Mouse (Mus musculus) skeletal muscle tissue, adult 2 months (tissue): ENCODE data around the gene Syngap1.

Source experiments
- DNase-seq: peaks from one replicate; pipeline ENCODE4 v3.0.0-alpha.2; 2012; ENCODE audit warnings: low read depth, low spot score

The Syngap1 gene

DNA sequence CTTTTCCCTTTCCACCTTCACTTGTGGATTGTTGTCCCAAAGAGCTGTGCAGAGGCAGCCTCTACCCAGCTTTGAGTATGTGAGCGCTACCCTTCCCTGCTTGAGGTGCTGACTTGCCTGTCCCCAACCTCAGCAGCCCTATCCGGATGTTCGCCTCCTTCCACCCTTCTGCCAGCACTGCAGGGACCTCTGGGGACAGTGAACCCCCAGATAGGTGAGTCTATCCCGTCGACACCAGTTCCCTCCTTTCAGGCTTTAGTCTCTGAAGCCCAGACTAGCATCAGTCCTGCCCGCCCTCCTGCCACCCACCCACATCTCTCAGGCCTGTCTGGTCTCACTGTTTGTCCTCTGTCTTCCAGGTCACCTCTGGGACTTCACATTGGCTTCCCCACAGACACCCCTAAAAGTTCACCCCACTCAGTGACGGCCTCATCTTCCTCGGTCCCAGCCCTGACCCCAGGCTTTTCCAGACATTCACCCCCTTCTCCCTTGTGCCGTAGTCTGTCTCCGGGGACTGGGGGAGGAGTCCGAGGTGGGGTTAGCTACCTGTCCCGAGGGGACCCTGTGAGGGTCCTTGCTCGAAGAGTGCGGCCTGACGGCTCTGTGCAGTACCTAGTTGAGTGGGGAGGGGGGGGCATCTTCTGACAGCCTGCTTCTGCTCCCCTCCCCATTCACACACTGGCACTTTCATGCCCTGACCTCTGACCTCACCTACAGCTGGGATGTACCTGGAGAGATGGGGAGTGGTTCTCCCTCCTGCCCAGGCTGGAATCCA lies 3.9 kb upstream of the Syngap1 start:
- no peak for DNase-seq

DNA sequence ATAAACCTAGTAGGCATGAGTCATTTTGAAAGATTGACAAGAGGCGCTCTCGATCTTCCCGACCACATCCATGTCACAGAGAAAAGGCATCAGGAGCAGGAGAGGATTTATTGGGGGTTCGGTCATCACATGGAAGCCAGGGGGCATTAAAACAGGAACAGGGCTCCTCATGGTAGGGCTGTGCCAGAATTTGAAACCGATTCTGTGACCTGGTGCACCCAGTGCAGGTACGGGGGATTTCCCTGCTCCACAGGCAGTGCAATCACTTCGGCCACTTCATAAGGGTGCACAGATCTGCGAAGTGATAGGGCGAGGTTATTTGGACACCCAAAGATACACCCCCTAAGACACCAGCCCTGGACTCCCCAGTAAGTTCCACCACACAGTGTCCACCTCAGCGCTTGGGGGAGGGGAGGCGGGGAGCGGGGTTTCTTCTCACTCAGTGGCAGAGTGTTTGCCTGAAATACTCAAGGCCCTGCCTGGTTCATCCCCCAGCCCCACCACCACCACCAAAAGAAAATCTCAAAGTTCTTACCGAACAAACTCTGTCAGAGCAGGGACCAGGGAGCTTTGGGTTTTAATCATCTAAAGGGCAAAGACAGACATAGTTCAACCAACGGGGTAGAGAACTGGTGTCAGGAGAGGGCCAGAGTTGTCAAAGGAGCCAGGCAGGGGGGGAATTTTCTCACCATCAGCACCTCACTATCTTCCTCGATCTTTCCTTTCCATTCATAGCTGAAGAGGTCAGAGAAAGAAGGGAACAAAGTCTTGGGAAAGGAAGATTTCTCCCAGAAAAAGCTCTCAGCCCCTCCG lies 3.0 kb upstream of the Syngap1 start:
- DNase-seq = no peak

- DNase-seq = no peak
Observed at GRCm38 (mm10) chr17:26938731-26939130, 2.3 kb upstream of the Syngap1 start.

- DNase-seq = peak; percentile 100
Observed at GRCm38 (mm10) chr17:26939178-26939972, 1.7 kb upstream of the Syngap1 start, which contains the start of gene Cuta. Cuta (minus strand) TSS chr17:26939569.

GRCm38 (mm10) chr17:26939973-26940300 lies 1.1 kb upstream of the Syngap1 start:
- no peak for DNase-seq

GRCm38 (mm10) chr17:26941841-26942570 lies 953 bp downstream of the Syngap1 start:
- DNase-seq = no peak

DNA sequence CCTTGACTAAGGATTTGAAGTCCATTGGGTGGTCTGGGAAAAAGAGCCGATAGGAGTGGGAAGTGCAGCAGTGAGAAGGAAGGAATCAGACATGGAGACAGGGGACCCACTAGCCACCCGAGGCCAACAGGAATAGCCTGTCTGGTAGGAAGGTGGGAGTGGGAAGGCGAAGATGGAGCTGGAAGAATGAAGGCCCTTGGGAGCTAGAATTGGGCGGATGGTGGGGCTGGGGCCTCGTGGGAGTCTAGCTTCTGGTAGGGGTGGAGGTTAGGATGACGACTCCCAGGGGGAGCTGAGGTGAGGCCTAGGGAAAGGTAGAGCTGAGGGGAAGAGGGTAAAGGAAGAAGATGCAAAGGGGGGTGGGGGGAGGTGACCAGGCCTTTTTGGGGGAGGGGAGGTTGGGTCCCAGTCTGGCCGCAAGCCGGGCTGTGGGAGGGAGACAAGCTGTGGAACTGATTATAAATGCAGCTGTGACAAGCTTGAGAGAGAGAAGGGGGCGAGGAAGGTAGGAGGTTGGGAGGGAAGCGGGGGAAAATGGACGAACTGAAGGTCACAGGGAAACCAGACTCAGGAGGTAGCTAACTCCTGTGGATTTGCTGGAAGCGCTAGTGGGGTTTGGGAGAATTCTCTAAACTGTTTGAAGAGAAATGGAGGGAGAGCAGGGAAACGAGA lies 4.9 kb downstream of the Syngap1 start:
- DNase-seq = no peak

- DNase-seq = peak; percentile 63
Observed at GRCm38 (mm10) chr17:26946567-26946966, 5.5 kb downstream of the Syngap1 start.

DNA sequence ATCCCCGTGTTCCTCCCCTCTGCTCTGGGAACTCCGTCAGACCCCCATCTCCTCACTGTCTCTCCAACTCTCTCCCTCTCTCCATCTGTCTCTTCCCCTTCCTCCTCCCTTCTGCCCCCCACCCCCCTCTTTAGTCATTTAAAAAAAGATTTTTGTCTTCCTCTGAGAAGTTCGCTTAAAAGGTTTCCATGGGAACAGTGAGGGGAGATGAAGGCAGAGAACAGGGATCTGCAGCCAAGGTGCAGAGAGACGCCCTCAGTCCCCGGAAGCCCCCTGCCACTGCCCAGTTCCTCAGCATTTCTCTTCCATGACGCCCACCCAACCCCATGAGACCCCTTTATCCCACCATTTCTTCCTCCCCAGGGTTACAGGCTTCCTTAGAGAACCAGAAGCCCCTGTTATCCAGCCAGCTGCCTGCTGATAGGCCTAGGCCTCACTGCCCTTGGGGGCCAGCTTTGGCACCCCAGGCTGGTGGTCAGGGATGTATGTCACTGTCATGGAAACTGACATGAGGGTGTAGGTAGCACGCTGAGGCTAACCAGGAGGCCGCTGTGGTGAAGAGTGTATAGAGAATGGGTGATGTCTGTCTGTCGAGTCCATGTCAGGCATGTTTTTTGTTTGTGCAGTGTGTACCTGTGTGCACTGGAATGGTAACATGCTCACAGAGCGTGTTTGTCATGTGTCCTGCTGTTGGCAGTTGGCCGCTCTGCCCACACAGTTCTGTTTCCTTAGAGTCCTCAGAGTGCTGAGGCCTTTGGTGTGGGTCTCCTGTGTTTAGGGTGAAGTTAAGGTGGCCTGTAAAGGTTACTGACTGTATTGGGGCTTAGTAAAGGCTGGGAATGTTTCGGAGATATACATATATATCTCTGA lies 6.4 kb downstream of the Syngap1 start:
- DNase-seq = no peak

GRCm38 (mm10) chr17:26948316-26949050 lies 7.4 kb downstream of the Syngap1 start:
- DNase-seq = no peak

DNA sequence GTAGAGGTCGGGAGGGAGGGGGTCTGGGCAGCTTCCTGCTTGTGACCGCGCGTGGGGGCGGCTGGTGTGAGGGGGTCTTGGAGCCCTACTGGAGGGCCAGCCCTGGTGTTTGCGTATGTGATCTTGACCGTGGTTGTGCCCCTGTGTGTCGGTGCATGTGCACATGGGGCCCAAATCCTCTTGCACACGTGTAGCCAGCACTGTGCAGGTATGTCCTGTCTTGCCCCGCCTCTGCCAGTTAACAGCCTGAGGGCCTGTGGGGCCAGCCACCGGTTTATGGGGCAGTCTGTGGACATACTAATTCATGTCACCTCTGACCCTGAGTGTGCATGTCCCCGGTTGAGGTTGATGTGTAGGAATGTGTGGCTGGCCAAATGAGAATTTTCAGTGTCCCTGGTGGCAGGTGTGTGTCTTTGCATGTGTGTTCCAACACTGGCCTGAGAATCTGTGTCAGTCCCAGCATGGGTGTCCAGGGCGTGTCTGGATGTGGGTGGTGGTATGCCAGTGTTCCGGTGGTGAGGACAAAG lies 8.1 kb downstream of the Syngap1 start:
- no peak for DNase-seq

GRCm38 (mm10) chr17:26949866-26950265 lies 8.8 kb downstream of the Syngap1 start:
- DNase-seq = no peak

GRCm38 (mm10) chr17:26950560-26951288 lies 9.7 kb downstream of the Syngap1 start:
- DNase-seq = no peak

DNA sequence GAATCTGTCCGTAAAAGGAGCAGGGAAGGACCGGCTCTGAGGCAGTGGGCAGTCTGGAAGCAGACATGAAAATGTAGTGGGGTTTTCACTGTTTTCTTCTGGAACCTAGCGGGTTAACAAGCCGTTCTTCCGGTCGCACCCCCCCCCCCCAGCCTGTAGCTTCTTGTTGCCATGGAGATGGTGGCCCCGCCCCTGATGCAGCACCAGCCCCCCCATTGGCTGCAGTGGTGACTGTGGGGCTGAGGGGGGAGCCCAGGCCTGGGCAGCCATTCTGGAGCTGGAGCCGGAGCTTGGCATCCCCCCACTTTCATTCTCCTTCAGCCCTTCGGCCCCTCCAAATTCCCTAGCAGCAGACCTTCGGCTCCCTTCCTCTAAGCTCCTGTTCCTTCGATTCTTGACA lies 10.4 kb downstream of the Syngap1 start:
- peak; percentile 35 for DNase-seq

DNA sequence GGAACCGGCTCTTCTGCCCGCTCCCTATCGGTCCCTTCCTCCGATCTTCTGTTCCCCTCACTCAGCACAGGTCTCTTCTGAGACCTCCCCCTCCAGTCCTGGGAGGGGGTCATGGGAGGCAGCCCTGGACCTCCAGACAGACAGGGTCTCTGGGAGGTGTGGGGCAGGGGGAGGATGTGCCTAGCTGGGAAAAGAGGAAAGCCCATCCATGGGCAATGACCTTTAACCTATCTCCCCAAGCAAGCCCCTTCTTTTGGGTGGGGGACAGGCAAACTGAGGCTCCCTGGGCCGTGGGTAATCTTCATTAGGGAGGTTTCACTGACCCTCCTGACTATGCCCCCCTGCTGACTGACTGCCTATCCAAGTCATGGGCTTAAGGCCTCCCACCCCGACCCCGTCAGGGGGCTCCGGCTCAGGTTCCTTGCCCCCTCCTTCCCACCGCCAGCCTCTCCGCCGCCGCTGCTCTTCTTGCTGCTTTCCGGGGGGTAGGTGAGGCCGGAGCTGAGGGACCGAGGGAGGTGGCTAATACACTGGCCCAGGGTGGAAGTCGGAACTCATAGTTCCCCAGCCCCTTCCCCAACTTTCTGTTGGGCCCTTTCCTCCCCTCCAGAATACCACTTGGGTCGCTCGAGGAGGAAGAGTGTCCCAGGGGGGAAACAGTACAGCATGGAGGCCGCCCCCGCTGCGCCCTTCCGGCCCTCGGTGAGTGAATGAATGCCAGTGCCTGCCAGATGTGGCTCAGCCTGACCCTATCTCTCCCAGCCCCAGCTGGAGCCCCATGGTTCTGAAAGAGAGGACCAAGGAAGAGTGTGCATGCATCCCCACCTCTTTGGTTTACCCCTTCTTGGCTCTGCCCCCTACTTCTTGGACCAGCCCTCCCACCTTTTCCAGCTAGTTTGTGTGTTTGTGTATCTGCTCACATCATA lies 11.2 kb downstream of the Syngap1 start:
- DNase-seq = no peak

DNA sequence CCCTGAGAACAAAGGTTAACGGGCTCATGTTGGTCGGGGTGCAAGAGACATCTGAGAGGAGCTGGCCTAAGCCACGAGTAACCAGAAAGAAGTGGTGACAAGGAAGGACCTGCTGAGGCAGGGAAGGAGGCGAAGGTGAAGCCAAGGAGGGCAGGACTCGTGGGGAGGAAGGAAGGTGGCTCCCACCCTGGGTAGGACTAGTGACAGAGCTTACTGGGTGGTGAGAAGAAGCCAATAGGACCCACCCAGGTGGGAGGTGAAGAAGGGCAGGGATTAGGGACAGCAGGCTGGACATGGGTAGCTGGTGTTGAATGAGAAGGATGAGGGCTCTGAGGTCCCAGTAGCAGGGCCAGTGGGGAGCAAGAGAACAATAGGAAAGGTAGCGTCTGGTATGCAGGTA lies 12.1 kb downstream of the Syngap1 start:
- DNase-seq = no peak

DNA sequence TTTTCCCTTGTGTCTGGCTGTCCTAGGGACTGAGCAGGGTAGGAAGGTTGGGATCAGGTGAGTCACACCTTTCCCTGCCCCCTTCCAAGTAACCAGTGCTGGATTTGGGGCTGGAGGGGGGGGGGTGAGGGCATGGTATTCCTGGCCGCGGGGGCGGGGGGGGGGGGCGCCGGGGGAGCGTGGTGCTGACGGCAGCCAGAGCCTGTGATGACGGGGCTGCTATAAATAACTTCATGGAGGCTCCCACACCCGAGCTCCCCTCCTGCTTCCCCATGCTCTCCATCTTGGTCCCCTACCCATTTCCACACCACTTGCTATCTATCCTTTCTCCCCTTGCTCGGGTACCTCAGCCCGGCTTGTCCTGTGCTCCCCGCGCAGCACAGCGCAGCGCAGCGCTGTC lies 12.7 kb downstream of the Syngap1 start:
- DNase-seq = no peak
